Mouse (Mus musculus) cerebellum, postnatal 10 days (tissue): ENCODE data around the gene Pdzd8.

ENCODE experiments used
- DNase-seq, 2 experiments: peaks; one replicate each; pipeline ENCODE4 v3.0.0; 2021; ENCODE audit warnings: mixed read lengths in 2 of 2

Gene Pdzd8

DNA sequence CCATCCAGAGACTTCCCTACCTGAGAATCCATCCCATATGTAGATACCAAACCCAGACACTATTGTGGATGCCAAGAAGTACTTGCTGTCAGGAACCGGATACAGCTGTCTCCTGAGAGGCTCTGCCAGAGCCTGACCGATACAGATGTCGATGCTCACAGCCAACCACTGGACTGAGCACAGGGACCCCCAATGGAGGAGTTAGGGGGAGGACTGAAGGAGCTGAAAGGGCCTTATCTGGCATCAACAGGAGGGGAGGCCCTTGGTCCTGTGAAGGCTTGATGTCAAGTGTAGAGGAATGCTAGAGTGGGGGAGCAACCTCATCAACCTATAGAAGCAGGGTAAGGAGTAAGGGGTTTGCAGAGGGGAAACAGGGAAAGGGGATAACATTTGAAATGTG is 7.2 kb upstream of the Pdzd8 start:
- no peak for DNase-seq

DNA sequence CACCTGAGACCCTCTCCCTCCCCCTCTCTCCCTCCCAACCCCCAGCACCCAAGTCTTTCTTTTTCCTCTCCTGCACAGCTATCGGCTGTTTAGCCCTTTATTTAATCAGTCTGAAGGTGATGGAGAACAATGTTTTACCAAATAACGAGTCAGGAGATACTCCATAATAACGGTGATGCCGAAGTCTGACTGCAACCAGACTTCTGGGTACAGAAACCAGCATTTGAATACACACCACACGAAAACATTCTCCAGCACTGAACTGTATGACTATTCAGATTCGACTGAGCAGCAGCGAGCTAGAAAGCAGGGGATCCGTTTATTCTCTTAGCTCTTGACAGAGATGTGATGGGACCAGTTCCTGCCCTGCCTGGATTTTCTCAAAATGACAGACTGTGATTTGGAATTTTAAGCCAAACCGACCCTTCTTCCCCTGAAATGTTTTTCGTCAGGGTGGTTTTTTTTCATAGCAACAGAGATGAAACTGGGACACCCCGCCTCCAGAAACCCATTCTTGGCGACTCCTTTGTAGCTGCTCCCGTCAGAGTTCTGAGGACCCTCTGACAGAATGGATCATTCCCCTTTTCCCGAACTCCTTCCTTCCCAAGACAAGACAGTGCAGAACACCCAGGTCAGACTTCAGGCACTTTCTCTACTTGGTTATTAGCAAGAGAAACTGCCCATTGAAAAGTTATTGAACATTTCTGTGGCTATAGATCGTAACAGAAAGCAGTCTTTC is 5.7 kb upstream of the Pdzd8 start:
- DNase-seq: no peak

DNA sequence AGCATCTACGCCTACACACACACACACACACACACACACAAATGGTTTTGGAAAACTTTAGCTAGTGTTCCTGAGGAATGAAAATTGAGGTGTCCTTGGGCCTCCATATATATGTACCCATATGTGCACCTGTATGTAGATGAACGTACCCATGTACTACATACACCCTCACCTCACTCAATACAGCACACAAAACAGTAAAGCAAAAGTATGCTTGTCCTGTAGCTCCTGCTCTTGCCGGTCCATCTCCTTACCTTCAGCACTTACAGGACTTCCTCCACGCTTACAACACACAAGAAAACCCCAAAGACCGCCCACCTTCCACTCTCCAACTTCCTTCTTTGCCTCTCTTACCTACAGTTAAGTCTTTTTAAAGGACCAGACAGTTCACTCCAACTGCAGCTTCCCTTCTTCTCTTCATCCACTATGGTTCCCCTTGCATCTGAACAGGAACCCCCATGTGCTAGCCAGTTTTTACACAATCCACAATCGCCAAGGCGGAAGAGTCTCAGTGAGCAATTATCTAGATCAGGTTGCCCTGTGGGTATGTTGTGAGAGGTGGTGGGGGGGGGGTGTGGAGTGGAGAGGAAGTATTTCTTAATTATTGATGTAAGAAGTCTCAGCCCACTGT is 4.8 kb upstream of the Pdzd8 start:
- no peak for DNase-seq

DNA sequence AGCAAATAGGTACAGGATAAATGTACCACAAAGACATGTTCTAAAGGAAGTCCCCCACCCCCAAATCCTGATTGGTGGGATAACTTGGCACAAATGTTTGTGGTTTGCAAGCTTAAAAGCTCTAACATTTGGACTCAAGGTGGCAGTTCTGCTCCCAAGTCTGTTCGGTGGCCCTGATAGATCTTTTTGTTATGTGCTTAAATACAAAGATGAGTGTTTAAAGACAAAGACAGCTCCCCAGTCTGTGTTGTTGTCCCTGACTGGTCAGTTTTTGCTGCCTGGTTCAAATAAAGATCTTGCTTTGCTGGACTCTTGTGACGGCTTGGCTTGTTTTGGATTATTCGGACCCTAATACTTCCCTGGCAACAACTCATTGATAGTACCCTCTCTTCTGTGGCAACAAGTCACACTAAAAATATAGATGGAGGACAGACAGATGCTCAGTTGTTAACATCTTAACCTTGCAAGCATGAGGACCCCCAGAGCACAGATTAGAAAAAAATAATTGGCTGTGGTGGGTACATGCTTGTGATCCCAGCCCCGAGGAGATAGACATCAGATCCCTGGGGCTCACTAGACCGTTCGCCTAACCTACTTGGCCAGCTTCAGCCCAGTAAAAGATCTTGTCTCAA is 3.9 kb upstream of the Pdzd8 start:
- no peak for DNase-seq

DNA sequence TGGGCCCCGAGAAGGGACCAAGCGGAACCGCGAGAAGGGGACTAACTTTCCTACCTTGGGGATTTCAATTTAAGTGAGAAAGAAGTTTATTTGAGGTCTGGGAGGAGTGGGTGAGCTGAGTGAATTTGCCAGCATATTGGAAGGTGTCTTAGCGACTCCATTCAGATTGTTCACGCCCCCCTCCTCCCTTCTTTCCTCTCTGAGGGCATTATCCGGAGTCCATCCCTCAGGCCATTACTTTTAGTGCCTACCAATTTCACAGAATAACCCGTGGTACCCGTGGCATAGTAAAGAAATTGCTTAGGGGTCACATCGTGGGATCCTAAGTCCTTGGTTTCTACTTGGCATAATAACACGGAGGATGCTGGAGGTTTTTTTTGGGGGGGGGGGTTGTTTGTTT is 745 bp upstream of the Pdzd8 start:
- DNase-seq: no peak

DNA sequence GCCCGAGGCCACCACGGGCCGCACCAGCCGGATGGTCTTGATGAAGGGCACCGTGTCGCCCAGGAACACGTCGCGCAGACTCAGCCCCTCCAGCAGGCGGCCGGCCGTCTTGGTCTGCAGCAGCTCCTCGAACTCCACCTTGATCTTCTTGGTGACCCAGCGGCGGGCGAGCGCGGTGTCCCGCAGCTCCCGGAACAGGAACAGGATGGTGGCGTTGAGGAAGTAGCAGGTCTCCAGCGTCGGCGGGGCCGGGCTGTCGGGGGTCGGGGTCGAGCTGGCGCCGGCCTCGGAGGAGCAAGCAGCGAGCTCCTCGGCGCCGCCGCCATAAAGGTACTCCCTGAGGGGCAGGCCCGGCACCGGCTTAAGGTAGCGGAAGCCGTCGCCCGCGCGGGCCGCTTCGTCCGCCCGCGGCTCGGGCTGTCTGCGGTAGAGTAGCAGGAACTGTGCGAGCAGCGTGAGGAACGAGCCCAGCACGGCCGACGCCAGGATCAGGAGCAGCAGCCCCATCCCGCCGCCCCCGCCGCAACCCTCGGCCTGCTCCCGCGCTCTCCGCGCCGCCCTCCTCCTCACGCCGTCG is 411 bp downstream of the Pdzd8 start:
- DNase-seq: peak; percentile 68 to 72

DNA sequence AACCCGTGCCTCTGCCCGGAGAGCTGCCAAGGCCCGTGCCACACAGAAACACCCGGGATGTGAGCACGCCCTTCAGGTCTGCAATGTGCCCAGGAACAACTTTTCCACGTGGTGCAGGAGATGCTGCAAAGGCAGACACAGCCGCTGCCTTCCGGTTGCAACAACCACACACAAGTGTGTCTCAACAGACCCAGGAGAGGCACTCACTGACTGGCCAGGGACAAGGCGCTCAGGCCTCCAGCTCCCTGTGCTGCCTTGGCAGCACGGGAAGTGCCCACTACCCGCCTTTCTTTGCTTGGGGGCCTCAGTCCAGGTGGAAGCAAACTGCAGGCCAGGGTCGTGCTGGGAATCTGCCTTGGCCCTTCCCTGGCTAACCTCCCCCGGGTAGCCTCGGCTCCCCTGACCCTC is 1.3 kb downstream of the Pdzd8 start:
- DNase-seq: peak; percentile 46 to 49

DNA sequence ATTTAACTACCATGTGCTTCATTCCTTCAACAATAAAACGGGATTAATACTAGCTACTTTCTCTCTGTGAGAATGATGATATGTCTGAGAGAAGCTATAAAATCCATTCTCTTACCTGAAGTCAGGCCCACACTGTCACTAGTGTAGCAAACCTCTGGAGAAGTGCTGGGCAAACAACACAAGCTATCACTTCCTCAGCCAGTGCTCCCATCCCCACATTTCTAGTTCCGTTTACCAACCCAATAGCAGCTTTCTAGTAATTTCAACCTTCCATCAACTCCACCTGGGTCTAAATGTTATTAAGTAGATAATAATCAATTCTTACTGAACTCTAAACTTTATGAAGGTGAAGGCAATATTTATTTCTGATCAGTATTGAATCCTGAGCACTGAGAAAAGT is 2.6 kb downstream of the Pdzd8 start:
- DNase-seq: no peak

DNA sequence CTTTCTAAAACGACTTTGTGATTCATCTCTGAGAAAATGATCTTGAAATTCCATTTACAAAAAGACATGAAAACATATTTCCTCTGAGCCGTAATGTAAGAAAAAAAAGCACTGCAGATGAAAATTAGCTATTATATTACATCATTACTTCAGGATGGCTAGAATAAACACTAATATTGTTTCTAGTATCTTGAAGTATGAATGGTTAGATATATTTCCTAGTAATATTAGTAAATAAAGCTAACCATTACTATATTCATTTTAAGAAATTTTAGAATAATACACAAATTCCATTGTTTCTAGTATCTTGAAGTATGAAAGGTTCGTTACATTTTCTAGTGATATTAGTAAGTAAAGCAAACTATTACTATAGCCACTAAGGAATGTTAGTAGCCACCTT is 5.7 kb downstream of the Pdzd8 start:
- no peak for DNase-seq

DNA sequence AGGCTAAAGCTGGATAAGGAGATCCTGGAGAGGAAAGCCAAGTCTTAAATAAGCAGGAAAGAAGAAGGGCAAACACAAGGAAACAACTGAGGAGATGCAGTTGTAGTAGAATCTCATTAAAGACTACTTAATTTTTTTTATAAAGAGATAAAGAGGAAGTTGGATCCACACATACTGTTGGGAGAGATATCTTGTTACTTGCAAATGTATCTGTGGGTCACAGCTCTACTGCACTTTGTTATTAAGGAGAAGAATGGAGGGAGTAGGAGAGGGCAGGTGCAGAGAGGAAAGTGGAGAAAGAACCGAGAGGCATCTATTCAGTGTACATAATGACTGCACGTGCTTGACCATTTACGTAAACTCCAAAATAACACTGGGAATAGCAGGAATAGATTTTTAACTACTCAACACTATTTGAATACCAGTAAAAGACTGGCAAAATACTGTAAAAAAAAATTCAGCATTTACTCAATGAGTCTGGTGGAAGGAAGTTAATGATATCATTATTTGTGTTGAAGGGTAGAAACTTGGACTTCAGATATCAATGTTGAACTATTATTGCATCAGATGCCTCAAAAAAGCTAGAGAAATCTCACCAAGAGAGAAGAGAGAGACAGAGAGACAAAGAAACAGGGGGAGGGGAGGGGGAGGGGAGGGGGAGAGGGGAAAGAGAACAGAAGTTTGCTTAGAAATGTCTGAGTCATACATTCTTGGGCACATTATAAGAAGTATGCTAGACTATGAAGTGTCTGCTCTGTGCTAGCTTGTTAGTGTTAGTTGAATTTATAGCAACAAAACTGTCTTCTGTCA is 7.5 kb downstream of the Pdzd8 start:
- DNase-seq: no peak

DNA sequence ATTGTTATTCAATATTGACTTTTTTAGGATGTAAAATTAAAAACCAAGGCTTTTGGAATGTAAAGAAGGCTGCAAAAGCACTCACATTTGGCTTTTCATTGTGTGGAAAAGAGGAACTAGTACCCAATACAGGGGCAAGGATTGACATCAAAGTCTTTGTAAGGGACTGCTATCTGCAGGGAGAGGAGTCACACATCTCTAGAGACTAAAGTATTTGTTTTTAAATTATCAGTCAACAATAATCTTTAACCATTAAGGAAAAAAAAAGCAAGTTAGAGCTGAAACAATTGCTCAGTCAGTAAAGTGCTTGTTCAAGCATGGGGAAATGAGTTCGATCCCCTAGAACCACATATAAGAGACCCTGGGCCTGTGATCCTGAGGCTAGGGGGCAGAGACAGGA is 8.9 kb downstream of the Pdzd8 start:
- DNase-seq: no peak

DNA sequence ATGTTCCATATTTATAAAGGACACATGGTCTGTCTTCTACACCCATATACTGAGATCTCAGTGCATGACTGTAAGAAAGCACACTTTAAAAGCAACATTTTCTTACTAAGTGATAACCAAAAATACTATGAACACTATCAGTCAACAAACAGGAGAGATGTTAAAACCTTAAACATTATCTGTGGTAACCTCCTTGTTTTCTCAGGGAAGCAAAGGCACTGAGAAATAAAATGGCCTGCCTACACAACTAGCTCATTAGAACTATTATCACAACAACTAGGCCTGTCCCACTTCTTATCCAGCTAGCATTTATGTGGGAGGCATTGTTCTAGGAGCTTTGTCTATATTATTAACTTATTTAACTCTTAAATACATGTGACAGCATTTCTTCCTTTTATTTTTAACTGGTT is 14.8 kb downstream of the Pdzd8 start:
- no peak for DNase-seq

DNA sequence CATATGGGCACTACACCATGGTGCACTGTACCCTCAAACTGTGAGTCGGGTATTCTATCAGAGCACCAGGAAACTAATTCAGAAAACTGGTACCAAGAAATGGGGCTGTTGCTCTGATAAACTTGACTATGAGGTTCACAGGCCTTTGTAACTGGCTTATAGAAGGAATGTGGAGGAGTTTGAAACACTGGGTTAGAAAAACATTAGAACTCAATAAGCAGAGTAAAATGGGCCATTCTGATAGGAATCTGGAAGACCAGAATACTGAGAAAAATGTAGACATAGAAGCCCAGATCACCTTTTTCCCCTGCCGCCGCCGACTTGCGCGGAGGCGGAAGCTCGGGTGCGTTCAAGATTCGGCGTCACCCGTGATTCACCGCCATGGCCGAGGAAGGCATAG is 23.6 kb downstream of the Pdzd8 start, which contains the start of gene Rps12-ps3:
Gene Rps12-ps3 (plus strand): TSS at position 301 of the 400 bp plus-strand sequence.
- DNase-seq: no peak

DNA sequence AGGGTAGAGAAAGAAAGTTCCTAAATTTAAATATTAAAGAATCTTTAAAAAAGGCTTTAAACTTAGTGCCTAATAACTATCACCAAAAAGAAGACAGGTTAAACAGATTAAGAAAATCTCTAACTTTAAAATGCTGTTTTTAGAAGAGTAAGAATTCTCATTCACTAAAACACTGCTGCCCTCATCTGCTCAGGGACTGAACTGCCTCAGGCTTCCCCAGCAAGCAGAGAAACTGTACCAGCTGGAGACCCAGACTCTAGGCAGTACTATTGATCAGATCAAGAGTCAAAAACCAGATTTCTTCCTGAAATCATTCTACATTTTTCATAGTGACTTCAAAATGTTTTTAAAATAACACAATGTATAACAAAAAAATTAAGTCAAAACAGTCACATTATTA is 29.0 kb downstream of the Pdzd8 start:
- DNase-seq: peak; percentile 49 to 58

DNA sequence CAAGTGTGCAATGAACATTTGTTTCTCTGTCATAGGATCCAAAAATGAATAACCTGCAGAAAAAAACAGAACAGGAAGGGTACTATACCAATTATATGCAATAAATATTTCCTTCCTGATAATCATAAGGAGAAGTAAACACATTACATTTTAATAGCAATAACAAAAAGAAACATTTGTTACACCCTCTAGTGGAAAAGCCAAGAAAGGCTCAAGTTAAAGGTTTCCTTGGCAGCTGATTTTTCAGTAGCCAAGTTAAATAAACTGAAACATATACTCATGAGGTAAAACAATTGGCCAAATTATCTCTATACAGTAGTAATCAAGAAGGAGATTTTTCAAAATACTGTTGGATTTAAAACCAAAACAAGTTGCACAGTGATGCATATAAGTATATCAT is 30.3 kb downstream of the Pdzd8 start:
- no peak for DNase-seq

DNA sequence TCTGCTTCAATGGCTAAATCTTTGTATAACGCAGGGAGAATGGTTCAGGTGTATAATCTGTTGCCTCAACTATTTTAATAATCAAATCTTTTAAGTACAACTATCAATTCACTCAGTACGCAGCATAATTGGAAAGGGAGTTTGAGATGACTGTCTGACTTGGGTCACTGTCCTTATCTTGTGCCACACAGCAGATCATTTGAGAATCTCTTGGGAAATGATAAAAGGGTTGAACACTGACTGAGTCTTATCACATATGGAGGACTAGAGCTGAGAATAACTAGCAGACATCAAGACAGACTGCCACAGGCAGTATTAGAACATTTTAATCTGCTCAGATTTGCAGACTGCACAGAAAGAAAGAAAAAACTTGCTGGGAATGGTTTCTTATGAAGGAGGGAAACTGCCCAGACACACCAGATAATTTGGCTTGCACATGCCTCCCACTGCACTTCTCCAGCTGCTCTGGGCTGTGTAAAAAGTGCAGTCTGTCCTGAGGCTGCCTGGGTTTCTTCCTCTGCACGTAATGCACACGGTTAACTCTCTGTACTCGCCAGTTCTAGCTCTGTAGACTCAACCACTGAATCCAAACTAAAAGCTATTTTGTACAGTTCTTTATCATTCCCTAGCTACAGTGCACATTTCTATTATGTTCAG is 53.3 kb downstream of the Pdzd8 start:
- DNase-seq: no peak

DNA sequence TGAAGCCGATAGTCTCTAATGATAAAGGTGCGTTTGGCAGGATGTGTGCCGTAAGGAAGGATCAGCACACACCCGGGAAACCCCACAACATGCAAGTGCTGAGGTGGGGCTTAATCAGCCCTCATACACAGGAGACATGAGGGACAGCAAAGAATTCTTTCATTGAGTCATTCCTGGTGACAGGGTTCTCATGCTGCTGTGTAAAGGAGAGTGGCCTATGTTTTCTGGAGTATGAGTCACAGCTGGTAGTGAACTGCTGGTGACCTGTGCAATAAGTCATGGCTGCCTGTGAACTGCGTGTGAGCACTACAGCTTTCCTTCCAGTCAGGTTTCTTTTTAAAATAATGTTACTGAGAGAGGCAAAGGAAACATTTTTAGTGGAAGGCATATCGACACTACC is 55.8 kb downstream of the Pdzd8 start:
- DNase-seq: no peak

DNA sequence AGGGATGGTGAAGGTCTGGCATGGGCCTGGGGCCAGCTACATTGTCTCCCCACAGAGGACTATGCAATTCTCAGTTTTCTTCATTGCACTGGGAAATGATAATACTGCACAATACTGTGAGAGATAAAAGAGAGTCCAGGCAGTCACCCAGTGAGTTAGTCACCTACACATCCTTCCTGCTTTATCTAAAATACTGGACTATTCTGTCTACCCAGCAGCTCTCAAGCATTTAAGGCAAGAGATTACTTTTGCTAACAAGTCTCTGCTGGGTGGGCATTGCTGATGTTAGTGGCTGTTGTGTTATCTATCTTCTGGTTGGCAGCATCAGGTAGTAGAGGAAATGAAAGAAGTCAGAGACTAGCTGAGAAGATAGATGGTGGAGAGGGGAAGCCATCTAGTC is 56.5 kb downstream of the Pdzd8 start:
- no peak for DNase-seq

DNA sequence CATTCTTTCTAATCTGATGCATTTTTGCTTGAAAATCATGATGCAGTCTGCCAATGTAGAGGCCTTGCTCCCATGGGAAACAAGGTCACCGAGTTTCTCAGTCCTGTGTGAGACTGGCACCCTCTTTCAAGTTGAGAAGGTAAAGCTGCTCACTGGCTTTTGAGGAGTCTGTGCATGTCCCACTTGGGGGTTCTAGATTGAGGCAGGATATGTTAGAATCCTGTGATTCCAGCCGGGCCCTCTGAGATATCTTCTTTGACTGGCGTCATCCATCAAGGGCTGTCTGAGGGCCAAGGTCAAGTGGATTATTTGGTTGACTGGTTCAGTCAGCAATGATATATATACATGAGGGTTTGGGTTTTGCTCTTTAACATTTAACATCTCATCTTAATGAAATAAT is 63.6 kb downstream of the Pdzd8 start:
- no peak for DNase-seq

DNA sequence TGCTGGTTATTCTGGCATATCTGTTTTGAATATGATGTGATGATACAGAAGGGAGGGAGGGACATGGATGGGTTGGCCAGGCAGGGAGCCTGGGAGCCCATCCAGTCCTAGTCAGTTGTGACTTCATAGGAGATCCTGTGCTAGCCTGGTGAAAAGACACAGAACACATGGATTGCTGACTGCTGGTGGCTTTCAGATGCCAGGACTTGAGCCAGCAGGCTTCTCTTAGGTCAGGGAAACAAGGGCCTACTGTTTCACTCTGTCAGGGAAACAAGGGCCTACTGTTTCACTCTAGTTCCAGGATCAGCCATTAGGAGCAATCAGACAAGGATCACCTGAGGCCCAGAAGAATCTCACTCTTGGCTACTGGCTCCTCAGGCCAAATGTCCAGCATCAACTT is 64.7 kb downstream of the Pdzd8 start:
- DNase-seq: no peak

DNA sequence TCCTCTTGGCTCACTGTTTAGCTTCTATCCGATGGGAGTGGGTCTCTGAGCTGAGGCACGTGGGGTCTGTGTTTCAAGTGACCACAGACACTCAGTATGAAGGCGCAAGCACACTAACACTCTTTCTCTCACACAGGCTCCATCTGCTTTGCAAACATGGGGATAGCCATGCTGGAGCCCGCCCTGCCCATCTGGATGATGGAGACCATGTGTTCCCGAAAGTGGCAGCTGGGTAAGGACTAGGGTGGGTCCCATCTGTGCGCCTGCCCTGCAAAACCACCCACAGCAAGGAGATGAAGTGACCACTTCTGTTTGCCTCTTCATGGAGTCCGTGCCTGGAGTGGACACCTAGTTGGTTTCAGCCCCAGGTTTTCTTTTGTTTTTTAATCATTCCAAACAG is 69.2 kb downstream of the Pdzd8 start:
- peak; percentile 24 to 34 for DNase-seq

DNA sequence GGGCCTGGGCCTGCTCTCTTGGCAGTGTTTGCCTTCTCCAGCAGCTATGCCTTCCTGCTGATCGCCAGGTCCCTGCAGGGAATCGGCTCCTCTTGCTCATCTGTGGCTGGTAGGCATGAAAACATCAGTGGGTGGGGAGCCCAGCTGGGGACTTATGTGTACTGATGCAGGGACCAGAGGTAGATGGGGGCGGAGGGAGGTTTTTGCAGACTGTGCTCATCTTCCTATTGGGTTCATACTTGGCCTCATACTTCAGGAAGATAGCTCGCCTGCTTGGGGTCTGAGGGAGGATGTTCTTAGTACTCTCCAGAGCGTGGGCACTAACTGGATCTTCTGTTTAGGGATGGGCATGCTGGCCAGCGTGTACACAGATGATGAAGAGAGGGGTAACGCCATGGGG is 72.4 kb downstream of the Pdzd8 start:
- DNase-seq: no peak
